Mouse (Mus musculus) spleen, postnatal 4 days (tissue): ENCODE measurements around the gene Preb.

Experiments
- DNase-seq, 2 experiments: peaks; one replicate each; pipeline ENCODE4 v3.0.0; 2022; ENCODE audit warnings: low spot score in 2 of 2

The Preb gene

DNA sequence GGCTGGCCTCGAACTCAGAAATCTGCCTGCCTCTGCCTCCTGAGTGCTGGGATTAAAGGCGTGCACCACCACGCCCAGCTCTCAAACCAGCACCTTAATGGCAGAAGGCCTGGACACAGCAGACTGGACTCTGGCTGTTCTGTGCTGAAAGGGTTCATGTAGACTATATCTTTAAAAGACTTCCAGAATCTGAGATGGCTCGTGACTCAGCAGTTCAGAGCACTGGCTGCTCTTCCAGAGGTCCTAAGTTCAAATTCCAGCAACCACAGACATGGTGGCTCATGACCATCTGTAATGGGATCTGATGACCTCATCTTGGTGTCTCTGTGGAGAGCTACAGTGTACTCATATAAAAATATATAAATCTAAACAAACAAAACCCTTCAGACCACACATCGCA, 58.3 kb downstream of the Preb start:
- DNase-seq = no peak
